Mouse (Mus musculus): ENCODE measurements around the gene Foxn1. TPM values are rescaled to one million over a fixed set of nuclear protein-coding genes. Genes with fewer than 3 reads are reported as not detected.
A peak's percentile ranks its signal among the peaks of the same experiment; 100 is the strongest.

Gene Foxn1
- total and polyA plus RNA-seq, 2 experiments from 2014 or later: not detected

- TF ChIP-seq CTCF (IDR thresholded peaks at IDR 0.05; ENCODE audit: low read depth): no peak
- no peak overlapping the region for H3K4me3 ChIP-seq (ENCODE audit: low read length)
- no peak overlapping the region for H3K27ac ChIP-seq
- no peaks in the 10 kb centered on the region for H3K9me3 ChIP-seq (ENCODE audit: low read length)
- ATAC-seq (no peak), DNase-seq (ENCODE audit: low spot score) (no peak)
- 26% methylated on average over 7 of the region's 7 CpGs for WGBS
- no peaks in the 10 kb centered on the region; the same call in 1 of the 2 replicates for H3K36me3 ChIP-seq (ENCODE audit: insufficient read depth, low read length)
- H3K9ac ChIP-seq (replicated peaks; ENCODE audit: low read length): no peak overlapping the region
- no peak overlapping the region for H3K4me2 ChIP-seq (ENCODE audit: low read depth, low read length)
- peaks cover 15% of the 10 kb centered on the region; the same call in 1 of the 2 replicates for H3K4me1 ChIP-seq (ENCODE audit: insufficient read depth, low read length)
- no peaks in the 10 kb centered on the region for H3K27me3 ChIP-seq (ENCODE audit: insufficient read depth, low read length)
These were observed 37.9 kb downstream of the Foxn1 start for GRCm38 (mm10) chr11:78348474-78348873.

- Histone ChIP-seq H3K27ac (no peak overlapping the region), H3K9me3 (ENCODE audit: low read length) (no peaks in the 10 kb centered on the region), H3K4me1 (ENCODE audit: insufficient read depth, low read length) (peaks cover 15% of the 10 kb centered on the region; the same call in 1 of the 2 replicates), H3K9ac (replicated peaks; ENCODE audit: low read length) (no peak overlapping the region), H3K4me2 (ENCODE audit: low read depth, low read length) (no peak overlapping the region), H3K36me3 (ENCODE audit: insufficient read depth, low read length) (no peaks in the 10 kb centered on the region; the same call in 1 of the 2 replicates), H3K27me3 (ENCODE audit: insufficient read depth, low read length) (no peaks in the 10 kb centered on the region), H3K4me3 (ENCODE audit: low read length) (no peak overlapping the region)
- no peak for ATAC-seq
- no peak for TF ChIP-seq CTCF (IDR thresholded peaks at IDR 0.05; ENCODE audit: low read depth)
- no peak for DNase-seq (ENCODE audit: low spot score)
- 69% methylated on average over 9 of the region's 9 CpGs for WGBS
These were observed 38.5 kb downstream of the Foxn1 start for GRCm38 (mm10) chr11:78347908-78348307.

GRCm38 (mm10) chr11:78347070-78347754 is 39.1 kb downstream of the Foxn1 start:
- Histone ChIP-seq H3K9ac (replicated peaks; ENCODE audit: low read length) (no peak overlapping the region), H3K4me2 (ENCODE audit: low read depth, low read length) (no peak overlapping the region), H3K27me3 (ENCODE audit: insufficient read depth, low read length) (no peaks in the 10 kb centered on the region), H3K4me1 (ENCODE audit: insufficient read depth, low read length) (peaks cover 15% of the 10 kb centered on the region; the same call in 1 of the 2 replicates), H3K4me3 (ENCODE audit: low read length) (no peak overlapping the region), H3K36me3 (ENCODE audit: insufficient read depth, low read length) (no peaks in the 10 kb centered on the region; the same call in 1 of the 2 replicates), H3K27ac (no peak overlapping the region), H3K9me3 (ENCODE audit: low read length) (no peaks in the 10 kb centered on the region)
- peak; percentile 90 for TF ChIP-seq CTCF (IDR thresholded peaks at IDR 0.05; ENCODE audit: low read depth)
- WGBS: 91% methylated on average over 10 of the region's 10 CpGs
- DNase-seq (ENCODE audit: low spot score): peak; percentile 90
- ATAC-seq: peak; percentile 27; the same call in 1 of the 2 replicates

GRCm38 (mm10) chr11:78346326-78347069 is 39.9 kb downstream of the Foxn1 start:
- ATAC-seq (no peak), DNase-seq (ENCODE audit: low spot score) (no peak)
- TF ChIP-seq CTCF (IDR thresholded peaks at IDR 0.05; ENCODE audit: low read depth): no peak
- H3K4me1 ChIP-seq (ENCODE audit: insufficient read depth, low read length): peaks cover 15% of the 10 kb centered on the region; the same call in 1 of the 2 replicates
- no peak overlapping the region for H3K27ac ChIP-seq
- H3K27me3 ChIP-seq (ENCODE audit: insufficient read depth, low read length): no peaks in the 10 kb centered on the region
- peaks cover 2% of the 10 kb centered on the region; the same call in 1 of the 2 replicates for H3K36me3 ChIP-seq (ENCODE audit: insufficient read depth, low read length)
- H3K9me3 ChIP-seq (ENCODE audit: low read length): no peaks in the 10 kb centered on the region
- no peak overlapping the region for H3K9ac ChIP-seq (replicated peaks; ENCODE audit: low read length)
- no peak overlapping the region for H3K4me2 ChIP-seq (ENCODE audit: low read depth, low read length)
- WGBS: 70% methylated on average over 6 of the region's 6 CpGs
- no peak overlapping the region for H3K4me3 ChIP-seq (ENCODE audit: low read length)

GRCm38 (mm10) chr11:78345801-78346200 is 40.6 kb downstream of the Foxn1 start:
- 78% methylated on average over 7 of the region's 7 CpGs for WGBS
- no peaks in the 10 kb centered on the region for H3K27me3 ChIP-seq (ENCODE audit: insufficient read depth, low read length)
- no peaks in the 10 kb centered on the region for H3K9me3 ChIP-seq (ENCODE audit: low read length)
- H3K4me2 ChIP-seq (ENCODE audit: low read depth, low read length): no peak overlapping the region
- ATAC-seq (no peak), DNase-seq (ENCODE audit: low spot score) (no peak)
- peaks cover 15% of the 10 kb centered on the region; the same call in 1 of the 2 replicates for H3K4me1 ChIP-seq (ENCODE audit: insufficient read depth, low read length)
- H3K36me3 ChIP-seq (ENCODE audit: insufficient read depth, low read length): peaks cover 9% of the 10 kb centered on the region
- H3K4me3 ChIP-seq (ENCODE audit: low read length): no peak overlapping the region
- no peak overlapping the region for H3K27ac ChIP-seq
- no peak overlapping the region for H3K9ac ChIP-seq (replicated peaks; ENCODE audit: low read length)
- TF ChIP-seq CTCF (IDR thresholded peaks at IDR 0.05; ENCODE audit: low read depth): no peak

- DNase-seq (ENCODE audit: low spot score): peak; percentile 58
- Histone ChIP-seq H3K4me1 (ENCODE audit: insufficient read depth, low read length) (peaks cover 15% of the 10 kb centered on the region; the same call in 1 of the 2 replicates), H3K9me3 (ENCODE audit: low read length) (no peaks in the 10 kb centered on the region), H3K9ac (replicated peaks; ENCODE audit: low read length) (peak overlapping the region; percentile 93), H3K27ac (0 out of 2 replicates have a peak overlapping the region, but pooled peaks have one; percentile 86), H3K4me2 (ENCODE audit: low read depth, low read length) (peak overlapping the region; percentile 83), H3K4me3 (ENCODE audit: low read length) (peak overlapping the region; percentile 86), H3K27me3 (ENCODE audit: insufficient read depth, low read length) (no peaks in the 10 kb centered on the region), H3K36me3 (ENCODE audit: insufficient read depth, low read length) (peaks cover 12% of the 10 kb centered on the region)
- TF ChIP-seq CTCF (IDR thresholded peaks at IDR 0.05; ENCODE audit: low read depth): no peak
- WGBS: 51% methylated on average over 8 of the region's 8 CpGs
- no peak for ATAC-seq
These were observed 41.3 kb downstream of the Foxn1 start for GRCm38 (mm10) chr11:78344890-78345715.
